Mouse (Mus musculus) bone marrow macrophage, adult 2 months (primary cell): Measurements from ENCODE around the gene Aebp1.

Experiments
- CTCF ChIP-seq: IDR thresholded peaks from 2 replicates; pipeline ENCODE4 v1.5.1; 2012; ENCODE audit warnings: low read depth, mild to moderate bottlenecking, low read length, moderate library complexity
- POLR2A ChIP-seq: IDR thresholded peaks from 2 replicates; pipeline ENCODE4 v1.6.1; 2012; ENCODE audit warnings: mild to moderate bottlenecking, low read depth, low read length, borderline replicate concordance

- TF ChIP-seq POLR2A: no peak
- no peak for TF ChIP-seq CTCF
Measured at GRCm38 (mm10) chr11:5878661-5879060, 16.9 kb downstream of the Aebp1 start.
